Mouse (Mus musculus): ENCODE measurements around the gene Olfr64. TPM values are rescaled to one million over a fixed set of nuclear protein-coding genes. Genes with fewer than 3 reads are reported as not detected.

Gene Olfr64
- total RNA-seq, 2 experiments from 2014 or later: not detected

DNA sequence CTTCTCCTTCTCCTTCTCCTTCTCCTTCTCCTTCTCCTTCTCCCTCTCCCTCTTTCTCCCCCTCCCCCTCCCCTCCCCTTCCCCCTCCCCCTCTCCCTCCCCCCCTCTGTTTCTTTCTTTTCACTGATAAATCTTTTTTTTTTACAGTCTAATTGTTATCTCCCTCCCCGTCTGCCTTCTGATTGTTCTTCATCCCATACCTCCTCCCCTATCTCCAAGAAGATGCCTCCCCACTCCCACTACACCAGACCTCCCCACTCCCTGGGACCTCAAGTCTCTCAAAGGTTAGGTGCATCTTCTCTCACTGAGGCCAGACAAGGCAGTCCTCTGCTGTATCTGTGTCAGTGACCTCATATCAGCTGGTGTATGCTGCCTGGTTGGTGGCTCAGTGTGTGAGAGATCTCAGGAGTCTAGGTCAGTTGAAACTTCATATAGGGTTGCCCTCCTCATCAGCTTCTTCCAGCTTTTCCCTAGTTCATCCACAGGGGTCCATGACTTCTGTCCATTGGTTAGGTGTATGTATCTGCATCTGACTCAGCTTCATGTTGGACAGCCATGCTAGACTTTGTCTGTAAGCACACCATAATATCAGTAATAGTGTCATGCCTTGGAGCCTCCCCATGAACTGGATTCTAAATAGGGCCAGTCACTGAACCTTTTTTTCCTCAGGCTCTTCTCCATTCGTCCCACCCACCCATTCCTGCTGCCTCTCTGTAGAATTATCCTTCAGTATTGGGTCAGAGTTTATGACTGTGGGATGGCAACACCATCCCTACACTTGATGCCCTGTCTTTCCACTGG, 49.6 kb downstream of the Olfr64 start:
- intact Hi-C loops (cut with DNase I): no loop called here
- no peak for DNase-seq (ENCODE audit: extremely low spot score in 1 of 2, low spot score in 2 of 2)

DNA sequence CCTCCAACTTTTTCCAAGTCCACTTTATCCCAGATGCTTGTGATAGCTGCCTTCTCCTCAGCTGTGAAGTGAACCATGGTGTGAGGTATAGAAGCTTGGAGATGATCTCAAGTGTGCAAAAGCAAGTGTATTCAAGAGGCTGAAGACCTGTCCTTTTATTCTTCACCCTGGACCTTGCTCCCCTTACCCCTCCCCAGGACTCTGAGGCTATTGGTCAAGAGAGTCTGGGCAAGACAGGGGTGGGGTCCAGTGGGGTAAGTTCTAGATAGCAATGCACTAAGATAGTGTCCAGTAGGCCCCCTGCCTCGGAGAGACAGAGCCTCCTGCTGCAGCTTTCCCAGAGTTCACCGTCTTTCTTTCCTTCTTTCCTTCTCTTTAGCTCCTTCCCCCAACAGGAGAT, 51.3 kb downstream of the Olfr64 start, which contains the start of gene Hbb-bh1:
Gene Hbb-bh1, minus strand, starts transcription at position 131 of the 400 bp plus-strand sequence.
- DNase-seq (ENCODE audit: extremely low spot score in 1 of 2, low spot score in 2 of 2): no peak
- intact Hi-C loops (cut with DNase I): no loop called here

DNA sequence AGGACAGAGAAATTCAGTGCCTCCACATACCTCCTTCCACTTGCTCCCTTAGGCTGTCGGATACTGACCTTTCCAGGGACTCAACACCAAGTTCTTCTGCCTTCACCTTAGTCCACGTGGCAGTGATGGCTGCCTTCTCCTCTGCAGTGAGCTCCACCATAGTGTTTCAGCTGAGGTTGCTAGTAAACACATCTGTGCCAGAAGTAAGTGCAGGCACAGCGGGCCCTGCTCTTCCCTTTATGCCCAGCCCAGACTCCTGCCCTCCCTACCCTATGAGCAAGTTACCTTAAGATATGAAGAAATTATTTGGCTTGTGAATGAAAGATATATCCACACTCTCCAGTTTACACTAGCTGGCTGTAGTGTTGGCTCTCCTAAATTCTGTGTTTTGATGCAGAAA, 54.0 kb downstream of the Olfr64 start, which contains the start of gene Hbb-bh2:
Gene Hbb-bh2, minus strand, starts transcription at position 253 of the 400 bp plus-strand sequence.
- no peak for DNase-seq (ENCODE audit: extremely low spot score in 1 of 2, low spot score in 2 of 2)
- intact Hi-C loops (cut with DNase I): no loop called here

Other genes starting within 250 kb of the Olfr64 start
- not detected for gene Olfr623, start 230.8 kb downstream of the Olfr64 start, total RNA-seq (2021)
- gene Olfr624, start 223.3 kb downstream of the Olfr64 start, total RNA-seq (2021): not detected
- gene Olfr625-ps1, start 211.8 kb downstream of the Olfr64 start, total RNA-seq (2021): not detected
- not detected for gene Olfr243, start 179.8 kb downstream of the Olfr64 start, total RNA-seq (2021)
- gene Olfr628, start 164.1 kb downstream of the Olfr64 start, total RNA-seq (2021): not detected
- gene Olfr629, start 149.5 kb downstream of the Olfr64 start, total RNA-seq (2021): not detected
- gene Olfr630, start 137.2 kb downstream of the Olfr64 start, total RNA-seq (2021): not detected
- not detected for gene Olfr69, start 122.9 kb downstream of the Olfr64 start, total RNA-seq (2021)
- not detected for gene Olfr68, start 114.8 kb downstream of the Olfr64 start, total RNA-seq (2021)
- not detected for gene Olfr67, start 102.7 kb downstream of the Olfr64 start, total RNA-seq (2021)
- gene Hbb-bt, start 80.5 kb downstream of the Olfr64 start, total RNA-seq (2021): 100 to 1,000 TPM in 1 of 2 experiments, 10 to 100 TPM in 1; 58.1 to 118 TPM
- gene Hbb-bs, start 66.4 kb downstream of the Olfr64 start, total RNA-seq (2021): 100 to 1,000 TPM; 487 to 924 TPM
- gene Hbb-bh2, start 54.0 kb downstream of the Olfr64 start, total RNA-seq (2021): not detected
- gene Hbb-bh1, start 51.3 kb downstream of the Olfr64 start, total RNA-seq (2021): not detected
- not detected for gene Hbb-y, start 41.3 kb downstream of the Olfr64 start, total RNA-seq (2021)
- not detected for gene Olfr66, start 8.2 kb downstream of the Olfr64 start, total RNA-seq (2021)
- under 1 TPM in 1 of 2 experiments, not detected in 1; 0.19 TPM for gene Olfr65, start 9.0 kb upstream of the Olfr64 start, total RNA-seq (2021)
- gene Olfr631, start 34.3 kb upstream of the Olfr64 start, total RNA-seq (2021): not detected
- under 1 TPM in 1 of 2 experiments, not detected in 1; 0.26 TPM for gene Olfr632, start 39.9 kb upstream of the Olfr64 start, total RNA-seq (2021)
- not detected for gene Olfr633, start 50.0 kb upstream of the Olfr64 start, total RNA-seq (2021)
- gene Olfr635, start 76.7 kb upstream of the Olfr64 start, total RNA-seq (2021): under 1 TPM; 0.04 to 0.06 TPM
- not detected for gene Olfr638, start 104.3 kb upstream of the Olfr64 start, total RNA-seq (2021)
- gene Olfr639, start 122.8 kb upstream of the Olfr64 start, total RNA-seq (2021): under 1 TPM; 0.11 to 0.20 TPM
- gene Olfr640, start 131.1 kb upstream of the Olfr64 start, total RNA-seq (2021): not detected
- not detected for gene Olfr641, start 141.0 kb upstream of the Olfr64 start, total RNA-seq (2021)
- not detected for gene Olfr642, start 158.2 kb upstream of the Olfr64 start, total RNA-seq (2021)
- not detected for gene 4930516K23Rik, start 167.0 kb upstream of the Olfr64 start, total RNA-seq (2021)
- gene Olfr644, start 177.4 kb upstream of the Olfr64 start, total RNA-seq (2021): not detected
- gene Olfr645, start 191.0 kb upstream of the Olfr64 start, total RNA-seq (2021): not detected
- not detected for gene Olfr646, start 210.4 kb upstream of the Olfr64 start, total RNA-seq (2021)
- gene Ubqln5, start 235.3 kb upstream of the Olfr64 start, total RNA-seq (2021): not detected
- gene Olfr643, start 242.9 kb upstream of the Olfr64 start, total RNA-seq (2021): not detected
- gene Ubqln3, start 248.8 kb upstream of the Olfr64 start, total RNA-seq (2021): not detected